Mouse (Mus musculus) CD4-positive, CD25-positive, alpha-beta regulatory T cell, adult 2 months (primary cell): ENCODE results near the gene Rft1.

ENCODE experiments used
- DNase-seq: peaks from one replicate; pipeline ENCODE4 v3.0.0-alpha.2; 2012; ENCODE audit warnings: low read depth, low spot score

The Rft1 gene

GRCm38 (mm10) chr14:30630811-30631576, 23.2 kb upstream of the Rft1 start:
- DNase-seq: no peak

- DNase-seq: no peak
Observed at GRCm38 (mm10) chr14:30631834-30632233, 22.3 kb upstream of the Rft1 start.

- DNase-seq: no peak
Observed at GRCm38 (mm10) chr14:30633708-30634107, 20.5 kb upstream of the Rft1 start.

GRCm38 (mm10) chr14:30634418-30634817, 19.7 kb upstream of the Rft1 start:
- no peak for DNase-seq

- no peak for DNase-seq
Observed at GRCm38 (mm10) chr14:30635219-30635910, 18.8 kb upstream of the Rft1 start.

- no peak for DNase-seq
Observed at GRCm38 (mm10) chr14:30636499-30636898, 17.7 kb upstream of the Rft1 start.

GRCm38 (mm10) chr14:30637087-30637486, 17.1 kb upstream of the Rft1 start:
- DNase-seq: no peak

GRCm38 (mm10) chr14:30638009-30638408, 16.2 kb upstream of the Rft1 start:
- no peak for DNase-seq

- DNase-seq: no peak
Observed at GRCm38 (mm10) chr14:30638686-30639085, 15.5 kb upstream of the Rft1 start.

GRCm38 (mm10) chr14:30641748-30642147, 12.4 kb upstream of the Rft1 start:
- no peak for DNase-seq

- no peak for DNase-seq
Observed at GRCm38 (mm10) chr14:30644026-30644425, 10.1 kb upstream of the Rft1 start.

- DNase-seq: no peak
Observed at GRCm38 (mm10) chr14:30645066-30645465, 9.1 kb upstream of the Rft1 start.

- no peak for DNase-seq
Observed at GRCm38 (mm10) chr14:30646486-30646885, 7.7 kb upstream of the Rft1 start.

- DNase-seq: no peak
Observed at GRCm38 (mm10) chr14:30648478-30648877, 5.7 kb upstream of the Rft1 start.

GRCm38 (mm10) chr14:30649745-30650144, 4.4 kb upstream of the Rft1 start:
- no peak for DNase-seq

GRCm38 (mm10) chr14:30650969-30651368, 3.2 kb upstream of the Rft1 start:
- peak; percentile 8 for DNase-seq

GRCm38 (mm10) chr14:30654691-30655228, 600 bp downstream of the Rft1 start:
- DNase-seq: peak; percentile 21

GRCm38 (mm10) chr14:30655531-30655930, 1.4 kb downstream of the Rft1 start:
- DNase-seq: no peak

- DNase-seq: no peak
Observed at GRCm38 (mm10) chr14:30666061-30666460, 11.9 kb downstream of the Rft1 start.

- DNase-seq: no peak
Observed at GRCm38 (mm10) chr14:30666604-30667003, 12.4 kb downstream of the Rft1 start.

- DNase-seq: no peak
Observed at GRCm38 (mm10) chr14:30670161-30670560, 16.0 kb downstream of the Rft1 start.

GRCm38 (mm10) chr14:30671095-30671985, 17.2 kb downstream of the Rft1 start:
- no peak for DNase-seq
